Mouse (Mus musculus) T-helper 2 cell (primary cell): Measurements from ENCODE around the gene Dhx40.
"Not testable (repeated sequence)": the region's sequence is repeated elsewhere in the genome, so short reads cannot be mapped to it uniquely, and the experiment has no call there.

Experiments
- in situ Hi-C: fragments of 300-600 bp; cut with MboI, MseI; formaldehyde crosslinking; loops from one replicate; pipeline ENCODE4 v1.15.1; 2025; ENCODE audit warnings: high pct_unique_total_duplicates

The Dhx40 gene

DNA sequence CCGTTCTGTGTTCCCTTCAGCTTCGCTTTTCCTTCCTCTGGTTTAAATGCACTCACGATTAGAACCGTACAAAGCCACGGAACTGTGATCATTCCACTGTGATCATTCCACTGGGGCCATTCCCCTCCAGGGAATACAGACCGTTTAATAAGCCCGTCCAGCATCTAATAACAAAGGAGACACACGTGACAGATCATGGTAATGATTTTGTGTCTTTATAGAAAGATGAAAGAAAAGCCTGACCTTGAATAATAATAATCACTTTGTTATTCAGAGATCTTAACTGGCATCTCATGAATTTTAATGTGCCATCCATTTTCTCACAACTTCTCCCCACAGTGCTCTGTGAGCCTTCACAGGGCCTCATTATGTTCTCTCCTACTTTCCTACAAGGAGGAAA, 12.0 kb upstream of the Dhx40 start:
- in situ Hi-C loops = no loop called here

DNA sequence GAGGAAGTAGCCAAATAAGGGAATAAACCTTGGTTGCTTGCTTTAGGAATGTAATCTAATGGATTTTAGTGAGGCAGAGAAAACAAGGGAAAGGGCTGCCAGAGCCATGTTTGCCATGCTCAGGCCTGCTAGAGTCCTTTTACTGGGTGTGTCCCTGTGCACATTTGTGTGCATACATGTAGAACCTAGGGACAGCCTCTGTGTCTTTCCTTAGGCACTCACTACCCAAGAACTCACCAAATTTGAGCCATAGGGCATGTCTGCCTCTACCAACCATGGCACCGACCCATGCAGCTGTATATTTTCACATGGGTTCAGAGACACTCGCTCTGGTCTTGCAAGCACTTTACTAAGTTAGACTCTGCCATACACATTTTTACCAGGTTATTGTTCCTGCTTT, 11.4 kb upstream of the Dhx40 start:
- in situ Hi-C loops = no loop called here

GRCm38 (mm10) chr11:86816288-86816687, 8.7 kb upstream of the Dhx40 start:
- in situ Hi-C loops = not testable (repeated sequence)

DNA sequence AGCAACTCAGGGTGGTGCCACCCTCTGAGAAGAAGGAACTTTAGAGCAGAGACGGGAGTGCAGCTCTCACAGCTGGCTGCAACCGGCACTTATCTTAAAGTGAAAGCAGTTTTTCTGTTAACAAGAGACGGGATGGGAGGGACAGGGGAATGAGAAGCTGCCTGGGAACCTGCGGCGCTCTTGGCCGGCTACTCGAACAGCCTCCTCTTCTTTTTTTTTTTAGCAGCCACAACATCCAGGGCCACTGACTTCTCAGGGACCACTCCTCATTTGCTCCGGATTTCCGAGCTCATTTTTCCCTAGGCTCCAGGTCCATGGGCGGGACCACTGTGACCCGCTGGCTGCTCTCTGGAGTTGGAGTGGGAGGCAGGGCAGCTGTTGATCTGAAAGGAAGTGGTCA, 6.9 kb upstream of the Dhx40 start:
- in situ Hi-C loops = not testable (repeated sequence)

DNA sequence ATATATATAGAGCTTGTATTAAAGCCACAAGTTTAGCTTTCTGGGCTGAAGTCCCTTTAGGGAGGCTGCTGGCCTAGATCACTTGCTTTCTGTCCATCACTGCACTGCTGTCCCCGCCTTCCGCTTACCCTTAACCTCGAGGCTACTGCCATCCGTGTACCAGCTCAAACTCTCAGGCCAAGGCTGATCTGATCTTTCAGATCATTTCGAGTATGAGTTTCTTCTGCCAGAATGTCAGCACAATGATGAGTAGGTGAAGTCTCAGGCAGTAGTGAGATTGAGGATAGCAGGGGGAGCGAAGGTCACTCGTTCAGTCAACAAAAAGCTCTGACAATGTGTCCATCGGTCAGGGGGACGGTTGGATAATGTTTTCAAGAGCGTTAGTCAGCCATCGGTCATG, 5.7 kb upstream of the Dhx40 start:
- in situ Hi-C loops = not testable (repeated sequence)

- in situ Hi-C loops = no loop called here
These were observed 3.7 kb upstream of the Dhx40 start for GRCm38 (mm10) chr11:86811326-86811630.

GRCm38 (mm10) chr11:86810572-86811325, 3.2 kb upstream of the Dhx40 start:
- in situ Hi-C loops = no loop called here

- in situ Hi-C loops = loop anchor here (5.0 kb wide), 1 partner anchor 53 kb away; the partner anchor contains the start of gene Cltc
These were observed 2.3 kb upstream of the Dhx40 start for GRCm38 (mm10) chr11:86809828-86810227.

GRCm38 (mm10) chr11:86807001-86807477, 507 bp downstream of the Dhx40 start:
- in situ Hi-C loops = loop anchor here (5.0 kb wide), 1 partner anchor 50 kb away; the partner anchor contains the start of gene Cltc

DNA sequence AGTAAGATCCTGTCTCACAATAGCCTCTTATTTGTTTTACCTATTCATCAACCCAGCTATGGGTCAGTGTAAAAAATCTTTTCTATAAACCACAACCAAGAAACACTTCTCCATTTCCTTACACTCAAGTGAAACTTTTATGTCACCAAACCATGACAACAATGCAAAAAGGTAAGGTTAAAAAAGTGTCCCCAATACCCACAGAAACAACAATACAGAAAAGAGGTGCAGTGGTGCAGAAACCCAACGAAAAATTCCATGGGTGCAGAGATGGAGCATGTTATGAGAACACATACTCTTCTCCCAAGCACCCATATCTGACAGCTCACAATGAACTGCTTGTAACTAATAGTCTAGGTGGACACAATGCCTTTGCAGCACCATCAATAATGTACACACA, 13.4 kb downstream of the Dhx40 start:
- in situ Hi-C loops = no loop called here

GRCm38 (mm10) chr11:86787436-86787835, 20.1 kb downstream of the Dhx40 start:
- in situ Hi-C loops = not testable (repeated sequence)

- in situ Hi-C loops = no loop called here
These were observed 21.8 kb downstream of the Dhx40 start for GRCm38 (mm10) chr11:86785767-86786166.

- in situ Hi-C loops = no loop called here
These were observed 37.7 kb downstream of the Dhx40 start for GRCm38 (mm10) chr11:86769884-86770283.

GRCm38 (mm10) chr11:86764501-86764900, 43.0 kb downstream of the Dhx40 start:
- in situ Hi-C loops = no loop called here

DNA sequence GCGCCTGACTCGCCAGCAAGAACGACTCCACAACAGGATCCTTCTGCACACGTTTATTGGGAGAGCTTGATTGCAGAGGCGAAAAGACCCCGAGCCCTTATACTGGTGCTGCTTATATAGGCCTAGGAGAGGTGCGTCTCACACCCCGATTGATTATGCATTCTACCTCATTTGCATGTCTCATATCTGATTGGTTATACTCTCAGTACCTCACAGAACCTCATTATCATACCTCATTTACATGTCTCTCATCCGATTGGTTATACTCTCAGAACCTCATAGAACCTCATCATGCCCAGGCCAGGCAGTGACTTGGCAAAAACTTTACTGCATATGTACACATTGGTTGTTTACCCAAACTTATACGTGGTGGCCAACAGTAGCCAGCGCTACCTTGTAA, 44.4 kb downstream of the Dhx40 start:
- in situ Hi-C loops = not testable (repeated sequence)

- in situ Hi-C loops = no loop called here
These were observed 47.2 kb downstream of the Dhx40 start for GRCm38 (mm10) chr11:86760357-86760756.

DNA sequence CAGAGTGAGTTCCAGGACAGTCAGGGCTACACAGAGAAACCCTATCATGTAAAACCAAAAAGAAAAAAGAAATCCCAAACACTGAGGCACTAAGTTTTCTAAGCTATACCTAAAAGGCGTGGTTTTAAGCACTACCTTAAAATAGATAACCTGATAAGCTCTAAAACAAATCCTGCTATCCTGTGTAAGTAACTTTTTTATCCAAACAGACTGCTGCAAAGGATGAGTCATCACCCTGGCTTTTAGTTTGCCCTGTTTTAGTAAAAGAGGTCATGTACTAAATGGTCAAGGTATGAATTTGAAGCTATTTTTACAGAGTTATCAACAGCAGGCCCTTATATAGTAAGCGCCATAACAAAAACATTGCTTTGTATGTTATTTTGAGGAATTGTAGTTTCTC, 47.7 kb downstream of the Dhx40 start:
- in situ Hi-C loops = loop anchor here (5.0 kb wide), 2 partner anchors 47 to 77 kb away; partner anchors contain the start of gene Dhx40

DNA sequence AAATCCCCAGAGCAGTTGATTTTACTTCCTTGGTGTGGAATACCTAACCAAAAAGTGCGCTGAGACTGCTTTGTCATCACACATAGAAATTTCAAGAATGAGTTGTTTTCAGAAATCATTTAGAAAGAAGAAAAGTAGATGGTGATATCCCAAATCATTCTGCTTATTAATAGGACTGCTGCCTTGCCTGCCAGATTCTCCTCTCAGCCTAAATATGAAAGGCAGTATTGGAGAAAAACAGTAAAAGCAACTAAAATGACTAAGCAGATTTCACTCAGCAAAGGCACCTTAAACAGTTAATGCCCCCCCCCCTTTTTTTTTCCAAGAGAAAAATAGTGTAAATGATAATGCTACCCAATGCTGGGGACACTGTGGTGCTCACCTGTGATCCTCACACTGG, 48.3 kb downstream of the Dhx40 start:
- in situ Hi-C loops = loop anchor here (5.0 kb wide), 2 partner anchors 48 to 78 kb away; partner anchors contain the start of gene Dhx40

- in situ Hi-C loops = loop anchor here (5.0 kb wide), 2 partner anchors 49 to 79 kb away; partner anchors contain the start of gene Dhx40
These were observed 49.0 kb downstream of the Dhx40 start for GRCm38 (mm10) chr11:86758559-86758958.

GRCm38 (mm10) chr11:86757480-86758371, 49.8 kb downstream of the Dhx40 start, which contains the start of gene Cltc:
Gene Cltc, minus strand, starts transcription at chr11:86757565.
- in situ Hi-C loops = loop anchor here (5.0 kb wide), 2 partner anchors 50 to 80 kb away; partner anchors contain the start of gene Dhx40

GRCm38 (mm10) chr11:86757142-86757479, 50.4 kb downstream of the Dhx40 start:
- in situ Hi-C loops = loop anchor here (5.0 kb wide), 2 partner anchors 50 to 80 kb away; partner anchors contain the start of gene Dhx40
